Mouse (Mus musculus): ENCODE data around the gene Bfsp1.

DNA sequence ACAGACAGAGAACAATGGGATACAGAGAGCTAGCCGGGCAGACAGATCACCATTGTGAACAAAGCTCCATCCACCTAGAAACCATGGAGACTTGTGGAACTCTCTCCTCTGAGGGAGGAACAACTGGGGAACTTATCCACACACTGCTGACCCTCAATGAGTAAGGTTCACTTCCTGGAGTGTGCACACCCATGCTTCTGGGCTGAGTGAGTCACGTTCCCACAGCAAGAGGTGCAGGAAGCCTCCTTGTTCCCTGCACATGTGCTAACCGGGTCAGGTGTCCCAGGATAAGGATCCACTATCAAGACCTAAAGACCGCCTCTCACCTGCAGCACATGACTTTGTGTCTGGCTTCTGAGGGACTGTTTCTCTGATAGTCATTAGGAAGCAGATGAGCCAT lies 9.5 kb downstream of the Bfsp1 start:
- no peak for TF ChIP-seq CTCF (IDR thresholded peaks at IDR 0.05; ENCODE audit: low read depth)
- TF ChIP-seq EP300 (optimal IDR thresholded peaks at IDR 0.05) = no peak

Measured in stomach, postnatal 0 days (tissue).